Mouse (Mus musculus): Measurements from ENCODE around the gene Golph3. TPM values are rescaled to one million over a fixed set of nuclear protein-coding genes. Genes with fewer than 3 reads are reported as not detected.

Golph3 gene
- polyA plus RNA-seq, 1 experiment from 2014 or later = 97.0 TPM

DNA sequence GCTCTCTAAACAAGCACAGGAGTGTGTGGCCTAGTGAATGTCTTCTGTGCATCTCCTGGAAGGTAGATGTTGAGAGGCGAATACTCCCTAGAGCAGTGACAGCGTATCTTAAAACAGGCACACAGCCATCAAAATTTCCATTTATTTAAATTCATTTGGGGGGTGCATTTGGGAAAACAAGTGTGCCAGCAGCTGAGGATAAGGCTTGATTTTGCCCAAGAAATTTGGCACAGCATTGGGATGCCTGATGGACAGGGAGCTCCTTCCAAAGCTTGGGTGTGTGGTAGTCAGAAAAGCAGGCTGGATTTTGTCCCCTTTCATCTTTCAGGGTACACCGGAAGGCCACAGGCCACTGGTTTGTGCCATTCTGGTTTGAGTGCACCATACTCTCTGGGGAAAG lies 48.8 kb downstream of the Golph3 start:
- 94% methylated on average over 3 of the region's 3 CpGs for WGBS
- no peak for ATAC-seq (ENCODE audit: insufficient number of reproducible peaks, insufficient read depth, low FRiP score, low TSS enrichment, low read depth)
- Histone ChIP-seq H3K9ac (replicated peaks) (no peak overlapping the region), H3K4me3 (replicated peaks) (no peak overlapping the region), H3K4me1 (replicated peaks) (peaks cover 15% of the 10 kb centered on the region), H3K27me3 (0 out of 2 replicates have a peak, but pooled peaks cover 5% of the 10 kb centered on the region), H3K4me2 (no peak overlapping the region), H3K36me3 (peaks cover 35% of the 10 kb centered on the region), H3K27ac (no peak overlapping the region), H3K9me3 (no peaks in the 10 kb centered on the region)

DNA sequence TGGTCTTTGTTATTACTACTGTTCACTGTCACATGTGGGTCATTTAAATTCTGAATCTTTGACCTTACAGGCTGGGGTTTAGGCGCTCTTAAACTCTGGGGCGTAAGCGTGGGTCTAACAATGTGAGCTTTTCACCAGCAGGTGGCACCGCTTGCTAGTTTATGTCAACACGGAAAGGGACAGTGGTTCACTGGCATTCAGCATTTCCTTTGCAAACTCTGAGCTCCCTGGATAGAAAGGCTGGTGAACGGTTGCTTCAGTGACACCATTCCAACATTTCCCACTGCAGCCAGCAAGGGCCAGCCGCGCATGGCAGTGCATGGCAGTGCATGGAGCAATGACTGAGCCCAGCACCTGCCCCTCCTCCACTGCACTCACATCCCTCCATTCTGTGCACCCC lies 49.9 kb downstream of the Golph3 start:
- Histone ChIP-seq H3K36me3 (peaks cover 30% of the 10 kb centered on the region), H3K27me3 (0 out of 2 replicates have a peak, but pooled peaks cover 5% of the 10 kb centered on the region), H3K4me2 (no peak overlapping the region), H3K9me3 (no peaks in the 10 kb centered on the region), H3K9ac (replicated peaks) (no peak overlapping the region), H3K4me3 (replicated peaks) (no peak overlapping the region), H3K4me1 (replicated peaks) (peaks cover 23% of the 10 kb centered on the region), H3K27ac (no peak overlapping the region)
- ATAC-seq (ENCODE audit: insufficient number of reproducible peaks, insufficient read depth, low FRiP score, low TSS enrichment, low read depth) = peak; percentile 19; the same call in 1 of the 2 replicates
- WGBS = 7% methylated on average over 8 of the region's 8 CpGs

DNA sequence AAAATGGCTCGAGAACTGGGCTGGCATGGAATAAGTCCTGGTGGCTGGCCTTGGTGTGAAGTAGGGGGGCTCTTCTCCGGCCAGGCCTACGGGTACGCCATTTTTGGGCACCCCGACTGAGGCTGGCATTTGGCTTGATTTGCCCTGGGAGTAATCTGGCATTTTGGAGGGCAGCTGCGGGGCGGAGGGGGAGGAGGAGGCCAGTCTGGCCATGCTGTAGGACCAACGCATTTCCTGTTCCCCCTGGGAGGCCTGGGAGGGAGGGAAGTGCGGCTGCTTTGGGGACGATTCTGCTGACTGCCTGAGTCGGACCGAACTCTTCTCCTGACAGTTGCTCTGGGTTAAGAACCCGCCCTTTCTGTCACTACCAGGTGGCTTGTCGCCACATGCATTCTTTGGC lies 52.2 kb downstream of the Golph3 start:
- Histone ChIP-seq H3K27ac (no peak overlapping the region), H3K4me3 (replicated peaks) (no peak overlapping the region), H3K4me2 (no peak overlapping the region), H3K9ac (replicated peaks) (no peak overlapping the region), H3K9me3 (no peaks in the 10 kb centered on the region), H3K27me3 (0 out of 2 replicates have a peak, but pooled peaks cover 5% of the 10 kb centered on the region), H3K4me1 (replicated peaks) (peaks cover 22% of the 10 kb centered on the region), H3K36me3 (peaks cover 32% of the 10 kb centered on the region)
- no peak for ATAC-seq (ENCODE audit: insufficient number of reproducible peaks, insufficient read depth, low FRiP score, low TSS enrichment, low read depth)
- 84% methylated on average over 14 of the region's 14 CpGs for WGBS

GRCm38 (mm10) chr15:12373918-12374317 lies 52.7 kb downstream of the Golph3 start:
- Histone ChIP-seq H3K4me3 (replicated peaks) (no peak overlapping the region), H3K27me3 (0 out of 2 replicates have a peak, but pooled peaks cover 5% of the 10 kb centered on the region), H3K9me3 (no peaks in the 10 kb centered on the region), H3K36me3 (peaks cover 32% of the 10 kb centered on the region), H3K27ac (no peak overlapping the region), H3K4me2 (no peak overlapping the region), H3K9ac (replicated peaks) (no peak overlapping the region), H3K4me1 (replicated peaks) (peaks cover 22% of the 10 kb centered on the region)
- 80% methylated on average over 6 of the region's 6 CpGs for WGBS
- no peak for ATAC-seq (ENCODE audit: insufficient number of reproducible peaks, insufficient read depth, low FRiP score, low TSS enrichment, low read depth)

DNA sequence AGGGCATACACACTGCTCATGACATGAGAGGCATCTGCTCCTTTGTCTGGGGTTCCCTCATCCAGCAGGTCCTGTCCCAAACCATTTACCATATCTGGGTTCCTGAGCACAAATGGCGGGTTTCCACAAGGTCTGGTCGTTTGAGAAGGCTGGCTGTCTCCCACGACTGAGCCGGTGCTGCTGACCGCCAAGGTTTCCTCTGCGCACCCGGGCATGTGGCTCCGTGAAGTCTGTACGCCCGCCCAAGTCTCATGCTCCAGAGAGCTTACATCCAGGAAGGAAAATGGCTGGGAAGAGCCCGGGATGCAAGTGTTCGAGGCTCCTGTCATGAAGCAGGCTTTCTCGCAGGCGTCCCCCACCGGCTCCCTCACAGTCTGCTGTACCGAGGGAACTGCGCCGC lies 53.7 kb downstream of the Golph3 start:
- H3K9me3 ChIP-seq = no peaks in the 10 kb centered on the region
- ATAC-seq (ENCODE audit: insufficient number of reproducible peaks, insufficient read depth, low FRiP score, low TSS enrichment, low read depth) = no peak

DNA sequence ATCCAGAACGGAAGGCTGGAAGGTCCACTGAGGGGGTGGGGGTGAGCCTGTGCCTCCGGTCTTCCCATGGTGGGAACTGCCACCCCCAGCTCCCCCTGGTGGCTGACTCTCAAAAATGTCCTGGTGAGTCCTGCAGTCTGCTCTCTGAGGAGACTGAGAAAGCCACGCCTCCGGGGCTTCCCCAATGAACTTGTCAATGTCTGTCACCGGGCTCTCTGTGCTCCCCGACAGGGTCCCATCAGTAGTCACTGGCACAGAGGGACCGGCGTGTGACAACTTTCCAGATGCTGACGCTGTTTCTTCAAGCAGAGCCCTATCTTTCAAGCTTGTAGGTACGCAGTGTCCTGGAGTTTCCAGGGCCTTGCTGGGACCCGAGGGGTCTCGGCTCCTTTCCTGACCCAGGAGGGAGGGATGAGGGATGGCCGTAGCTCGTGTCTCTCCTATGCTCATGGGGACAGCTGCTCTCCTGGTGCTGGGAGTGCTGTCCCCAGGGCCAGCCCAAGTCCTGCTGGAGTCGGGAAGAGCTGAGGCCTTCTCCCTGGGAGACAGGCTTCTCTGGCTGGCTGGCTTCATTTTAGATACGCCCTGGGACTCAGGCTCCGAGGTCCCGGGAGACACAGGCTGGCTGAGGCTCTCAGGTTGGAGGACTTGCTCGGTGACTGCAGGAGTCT lies 54.5 kb downstream of the Golph3 start:
- WGBS = 7% methylated on average over 19 of the region's 19 CpGs
- no peak overlapping the region for H3K27ac ChIP-seq

More for the DNA sequence above, 53.7 kb downstream of the Golph3 start:
- Histone ChIP-seq H3K27me3 (0 out of 2 replicates have a peak, but pooled peaks cover 5% of the 10 kb centered on the region), H3K4me2 (peak overlapping the region; percentile 50), H3K27ac (no peak overlapping the region), H3K36me3 (peaks cover 32% of the 10 kb centered on the region), H3K9ac (replicated peaks) (no peak overlapping the region), H3K4me1 (replicated peaks) (peaks cover 22% of the 10 kb centered on the region), H3K4me3 (replicated peaks) (peak overlapping the region; percentile 29)
- 59% methylated on average over 18 of the region's 18 CpGs for WGBS

DNA sequence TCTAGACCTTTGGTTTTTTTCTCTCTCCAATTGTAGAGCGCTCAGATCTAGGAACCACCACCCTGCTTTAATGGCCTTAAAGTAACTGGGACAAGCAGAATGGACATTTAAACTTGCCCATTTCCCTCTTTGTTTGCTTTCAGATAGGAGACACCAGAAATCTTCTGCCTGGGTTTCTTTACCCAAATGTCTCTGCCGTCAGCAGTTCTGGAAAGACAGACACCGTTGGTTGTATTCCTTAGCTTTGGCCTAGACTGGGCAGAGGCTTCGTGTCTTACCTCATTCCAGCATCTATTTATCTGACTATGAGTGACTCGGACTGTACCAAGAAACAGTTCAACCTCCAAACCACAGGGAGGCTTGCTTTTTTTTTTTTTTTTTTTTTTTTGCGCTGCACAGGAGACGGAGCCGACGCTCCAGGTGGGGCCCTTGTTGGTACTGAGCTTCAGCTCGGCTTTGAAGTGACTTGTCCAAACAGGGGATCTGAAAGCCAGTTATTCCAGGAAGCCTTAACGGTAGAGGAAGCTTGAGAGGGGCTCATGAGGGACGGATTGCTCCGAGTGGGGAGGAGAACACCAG lies 55.3 kb downstream of the Golph3 start:
- Histone ChIP-seq H3K9me3 (no peaks in the 10 kb centered on the region), H3K36me3 (peaks cover 44% of the 10 kb centered on the region), H3K4me2 (no peak overlapping the region), H3K4me3 (replicated peaks) (no peak overlapping the region), H3K4me1 (replicated peaks) (peaks cover 20% of the 10 kb centered on the region), H3K27me3 (0 out of 2 replicates have a peak, but pooled peaks cover 5% of the 10 kb centered on the region), H3K9ac (replicated peaks) (no peak overlapping the region), H3K27ac (no peak overlapping the region)
- 46% methylated on average over 13 of the region's 13 CpGs for WGBS
- ATAC-seq (ENCODE audit: insufficient number of reproducible peaks, insufficient read depth, low FRiP score, low TSS enrichment, low read depth) = no peak

More for the DNA sequence above, 54.5 kb downstream of the Golph3 start:
- peak; percentile 56; the same call in 1 of the 2 replicates for ATAC-seq (ENCODE audit: insufficient number of reproducible peaks, insufficient read depth, low FRiP score, low TSS enrichment, low read depth)
- Histone ChIP-seq H3K4me2 (peak overlapping the region; percentile 50), H3K27me3 (0 out of 2 replicates have a peak, but pooled peaks cover 5% of the 10 kb centered on the region), H3K9me3 (no peaks in the 10 kb centered on the region), H3K36me3 (peaks cover 36% of the 10 kb centered on the region), H3K4me3 (replicated peaks) (peak overlapping the region; percentile 29), H3K4me1 (replicated peaks) (peaks cover 22% of the 10 kb centered on the region), H3K9ac (replicated peaks) (peak overlapping the region; percentile 44; the same call in 1 of the 2 replicates)

- ATAC-seq (ENCODE audit: insufficient number of reproducible peaks, insufficient read depth, low FRiP score, low TSS enrichment, low read depth) = no peak
- Histone ChIP-seq H3K4me3 (replicated peaks) (no peak overlapping the region), H3K36me3 (peaks cover 43% of the 10 kb centered on the region), H3K27me3 (0 out of 2 replicates have a peak, but pooled peaks cover 5% of the 10 kb centered on the region), H3K9me3 (no peaks in the 10 kb centered on the region), H3K9ac (replicated peaks) (no peak overlapping the region), H3K27ac (no peak overlapping the region), H3K4me2 (no peak overlapping the region), H3K4me1 (replicated peaks) (peaks cover 20% of the 10 kb centered on the region)
- 76% methylated on average over 10 of the region's 10 CpGs for WGBS
Measured at GRCm38 (mm10) chr15:12377800-12378199, 56.5 kb downstream of the Golph3 start.

DNA sequence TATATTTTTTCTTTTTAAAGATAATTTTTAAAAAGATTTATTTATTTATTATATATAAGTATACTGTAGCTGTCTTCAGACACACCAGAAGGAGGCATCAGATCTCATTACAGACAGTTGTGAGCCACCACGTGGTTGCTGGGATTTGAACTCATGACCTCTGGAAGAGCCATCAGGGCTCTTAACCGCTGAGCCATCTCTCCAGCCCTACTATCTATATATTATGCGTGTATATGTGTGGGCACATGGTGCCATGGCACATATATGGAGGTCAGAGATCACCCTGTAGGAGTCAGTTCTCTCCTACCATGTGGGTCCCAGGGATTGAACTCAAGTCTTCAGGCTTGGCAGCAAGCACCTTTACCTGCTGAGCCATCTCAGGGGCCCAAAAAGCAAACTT lies 58.8 kb downstream of the Golph3 start:
- peaks cover 14% of the 10 kb centered on the region for H3K4me1 ChIP-seq (replicated peaks)
- peaks cover 24% of the 10 kb centered on the region for H3K36me3 ChIP-seq
- no peaks in the 10 kb centered on the region for H3K9me3 ChIP-seq
- no peak overlapping the region for H3K27ac ChIP-seq
- WGBS = 91% methylated on average over 3 of the region's 3 CpGs
- H3K4me2 ChIP-seq = no peak overlapping the region
- H3K9ac ChIP-seq (replicated peaks) = no peak overlapping the region
- H3K4me3 ChIP-seq (replicated peaks) = no peak overlapping the region
- no peak for ATAC-seq (ENCODE audit: insufficient number of reproducible peaks, insufficient read depth, low FRiP score, low TSS enrichment, low read depth)
- no peaks in the 10 kb centered on the region for H3K27me3 ChIP-seq

DNA sequence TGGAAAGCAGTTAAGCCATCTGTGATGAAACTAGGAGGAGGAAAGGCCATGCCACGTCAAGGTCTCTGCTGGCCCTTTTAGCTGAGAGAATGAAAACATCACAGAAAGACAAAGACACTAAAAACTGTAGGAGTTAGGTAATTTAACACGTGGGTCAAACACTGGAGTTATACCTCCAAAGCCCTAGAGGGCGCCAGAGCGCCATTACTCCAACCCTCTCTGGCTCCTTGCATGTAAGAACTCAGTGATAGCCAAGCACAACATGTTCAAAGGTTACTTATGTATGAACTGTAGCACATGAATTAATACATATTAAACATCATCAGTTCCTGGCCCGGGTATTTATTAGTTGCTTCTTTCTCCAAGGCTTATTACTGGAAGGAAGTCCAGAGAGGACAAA lies 59.3 kb downstream of the Golph3 start:
- ATAC-seq (ENCODE audit: insufficient number of reproducible peaks, insufficient read depth, low FRiP score, low TSS enrichment, low read depth) = no peak
- WGBS = 57% methylated on average over 5 of the region's 5 CpGs

GRCm38 (mm10) chr15:12384679-12385078 lies 63.4 kb downstream of the Golph3 start:
- 83% methylated on average over 13 of the region's 13 CpGs for WGBS
- H3K4me2 ChIP-seq = no peak overlapping the region
- ATAC-seq (ENCODE audit: insufficient number of reproducible peaks, insufficient read depth, low FRiP score, low TSS enrichment, low read depth) = no peak
- no peak overlapping the region for H3K9ac ChIP-seq (replicated peaks)
- no peak overlapping the region for H3K4me3 ChIP-seq (replicated peaks)
- H3K36me3 ChIP-seq = peaks cover 39% of the 10 kb centered on the region
- no peaks in the 10 kb centered on the region for H3K27me3 ChIP-seq
- H3K4me1 ChIP-seq (replicated peaks) = no peaks in the 10 kb centered on the region
- H3K27ac ChIP-seq = no peak overlapping the region
- H3K9me3 ChIP-seq = no peaks in the 10 kb centered on the region

More for the DNA sequence above, 59.3 kb downstream of the Golph3 start:
- H3K27ac ChIP-seq = no peak overlapping the region
- H3K9me3 ChIP-seq = no peaks in the 10 kb centered on the region
- peaks cover 23% of the 10 kb centered on the region for H3K36me3 ChIP-seq
- no peak overlapping the region for H3K9ac ChIP-seq (replicated peaks)
- H3K4me3 ChIP-seq (replicated peaks) = no peak overlapping the region
- no peaks in the 10 kb centered on the region for H3K27me3 ChIP-seq
- H3K4me2 ChIP-seq = no peak overlapping the region
- H3K4me1 ChIP-seq (replicated peaks) = peaks cover 9% of the 10 kb centered on the region
